Mouse (Mus musculus): Measurements from ENCODE around the gene Rpl13a.
A peak's percentile ranks its signal among the peaks of the same experiment; 100 is the strongest.

GRCm38 (mm10) chr7:45126844-45127699, 1.5 kb downstream of the Rpl13a start:
- peak; percentile 42 for TF ChIP-seq CTCF (IDR thresholded peaks at IDR 0.05; ENCODE audit: low read depth)
- no peak for TF ChIP-seq EP300 (IDR thresholded peaks at IDR 0.05; ENCODE audit: low read depth)
